Mouse (Mus musculus): ENCODE results near the gene Fgf4. TPM values are rescaled to one million over a fixed set of nuclear protein-coding genes. Genes with fewer than 3 reads are reported as not detected.
"Not testable (repeated sequence)": the region's sequence is repeated elsewhere in the genome, so short reads cannot be mapped to it uniquely, and the experiment has no call there.

The Fgf4 gene
- polyA plus RNA-seq, 1 experiment from 2014 or later = 0.34 TPM

DNA sequence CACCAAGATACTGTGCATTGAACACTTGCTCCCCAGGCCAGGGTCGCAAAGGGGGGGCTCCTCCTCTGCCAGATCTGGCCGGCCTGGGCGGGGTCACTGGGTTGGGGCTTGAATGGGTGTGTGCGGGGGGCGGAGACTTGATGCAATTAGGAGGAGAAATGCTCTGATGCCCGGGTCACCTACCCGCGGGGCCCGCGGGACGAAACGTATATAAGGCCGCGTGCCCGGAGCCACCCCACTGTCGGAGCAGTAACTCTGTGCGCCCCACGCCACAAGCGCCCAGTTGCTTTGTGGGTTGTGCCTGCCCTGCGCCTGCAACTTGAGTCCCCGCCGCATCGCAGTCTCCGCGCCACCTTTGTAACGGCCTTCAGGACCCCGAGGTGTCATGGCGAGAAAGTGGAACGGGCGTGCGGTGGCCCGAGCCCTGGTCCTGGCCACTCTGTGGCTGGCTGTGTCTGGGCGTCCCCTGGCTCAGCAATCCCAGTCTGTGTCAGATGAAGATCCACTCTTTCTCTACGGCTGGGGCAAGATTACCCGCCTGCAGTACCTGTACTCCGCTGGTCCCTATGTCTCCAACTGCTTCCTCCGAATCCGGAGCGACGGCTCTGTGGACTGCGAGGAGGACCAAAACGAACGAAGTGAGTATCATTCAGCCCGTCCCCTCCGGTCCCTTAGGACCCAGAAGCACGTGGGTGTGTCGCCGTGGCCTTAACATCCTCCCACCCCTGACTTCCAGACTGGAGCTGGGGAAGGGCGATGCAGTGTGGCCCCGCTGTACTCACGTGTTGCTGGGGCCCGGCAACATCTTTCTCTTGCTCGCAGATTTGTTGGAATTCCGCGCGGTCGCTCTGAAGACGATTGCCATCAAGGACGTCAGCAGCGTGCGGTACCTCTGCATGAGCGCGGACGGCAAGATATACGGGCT is 49.4 kb downstream of the Fgf4 start, which contains the start of gene Fgf15:
Fgf15 (plus strand) TSS at position 238 of the 925 bp plus-strand sequence.
- Histone ChIP-seq H3K4me2 (replicated peaks) (peak within 1 kb of the TSS; percentile 81), H3K9ac (peak within 1 kb of the TSS; percentile 59), H3K27me3 (replicated peaks) (peaks cover 32% of the 10 kb centered on the region), H3K4me1 (peaks cover 41% of the 10 kb centered on the region), H3K36me3 (no peaks in the 10 kb centered on the region), H3K4me3 (peak within 1 kb of the TSS; percentile 49), H3K9me3 (no peaks in the 10 kb centered on the region), H3K27ac (no peak within 1 kb of the TSS; the same call in 1 of the 2 replicates)
- peak; percentile 14 for ATAC-seq (ENCODE audit: low FRiP score, low read depth)
- WGBS = under 1% methylated on average over 65 of the region's 65 CpGs

DNA sequence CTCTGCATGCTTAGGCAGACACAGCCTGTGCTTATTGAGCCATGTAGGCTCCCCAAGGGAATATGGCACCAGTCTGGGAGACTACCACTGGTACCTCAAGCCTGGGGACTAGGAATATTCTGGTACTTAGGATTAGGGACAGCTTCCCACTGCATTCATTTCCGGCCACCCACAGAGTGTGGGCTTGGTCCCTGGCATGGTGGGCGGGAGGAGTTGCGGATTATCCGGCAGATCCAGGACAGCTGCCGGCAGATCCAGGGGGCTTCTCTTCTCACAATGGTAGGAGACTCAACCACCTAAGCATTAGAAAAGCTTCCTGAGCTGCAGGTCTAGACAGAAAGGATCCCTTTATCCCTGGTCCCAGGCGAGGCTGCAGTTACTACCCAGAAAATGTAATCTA is 51.3 kb downstream of the Fgf4 start:
- H3K4me1 ChIP-seq = peaks cover 41% of the 10 kb centered on the region
- 38% methylated on average over 6 of the region's 6 CpGs for WGBS
- no peak overlapping the region for H3K27ac ChIP-seq
- no peak for ATAC-seq (ENCODE audit: low FRiP score, low read depth)
- no peaks in the 10 kb centered on the region for H3K9me3 ChIP-seq
- no peaks in the 10 kb centered on the region for H3K36me3 ChIP-seq
- no peak overlapping the region for H3K9ac ChIP-seq
- H3K4me3 ChIP-seq = peak overlapping the region; percentile 49; the same call in 1 of the 2 replicates
- peak overlapping the region; percentile 81 for H3K4me2 ChIP-seq (replicated peaks)
- peaks cover 32% of the 10 kb centered on the region for H3K27me3 ChIP-seq (replicated peaks)

DNA sequence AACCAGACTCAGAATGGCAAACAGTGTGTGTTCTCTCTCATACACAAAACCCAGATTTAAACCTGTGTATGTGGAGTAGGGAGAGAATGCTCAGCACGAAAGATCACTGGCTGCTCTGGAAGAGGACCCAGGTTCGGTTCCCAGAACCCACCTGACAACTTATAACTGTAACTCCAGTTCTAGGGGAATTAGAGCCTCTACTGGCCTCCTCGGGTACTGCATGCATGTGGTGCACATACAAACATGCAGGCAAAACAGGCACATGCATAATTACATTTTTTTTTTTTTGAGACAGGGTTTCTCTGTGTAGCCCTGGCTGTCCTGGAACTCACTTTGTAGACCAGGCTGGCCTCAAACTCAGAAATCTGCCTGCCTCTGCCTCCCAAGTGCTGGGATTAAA is 58.3 kb downstream of the Fgf4 start:
- H3K4me1 ChIP-seq; ATAC-seq (ENCODE audit: low FRiP score, low read depth); H3K27me3 ChIP-seq (replicated peaks); H3K4me3 ChIP-seq; H3K36me3 ChIP-seq; H3K9ac ChIP-seq; H3K27ac ChIP-seq; H3K4me2 ChIP-seq (replicated peaks); H3K9me3 ChIP-seq: not testable (repeated sequence)
- 89% methylated on average over 3 of the region's 3 CpGs for WGBS

DNA sequence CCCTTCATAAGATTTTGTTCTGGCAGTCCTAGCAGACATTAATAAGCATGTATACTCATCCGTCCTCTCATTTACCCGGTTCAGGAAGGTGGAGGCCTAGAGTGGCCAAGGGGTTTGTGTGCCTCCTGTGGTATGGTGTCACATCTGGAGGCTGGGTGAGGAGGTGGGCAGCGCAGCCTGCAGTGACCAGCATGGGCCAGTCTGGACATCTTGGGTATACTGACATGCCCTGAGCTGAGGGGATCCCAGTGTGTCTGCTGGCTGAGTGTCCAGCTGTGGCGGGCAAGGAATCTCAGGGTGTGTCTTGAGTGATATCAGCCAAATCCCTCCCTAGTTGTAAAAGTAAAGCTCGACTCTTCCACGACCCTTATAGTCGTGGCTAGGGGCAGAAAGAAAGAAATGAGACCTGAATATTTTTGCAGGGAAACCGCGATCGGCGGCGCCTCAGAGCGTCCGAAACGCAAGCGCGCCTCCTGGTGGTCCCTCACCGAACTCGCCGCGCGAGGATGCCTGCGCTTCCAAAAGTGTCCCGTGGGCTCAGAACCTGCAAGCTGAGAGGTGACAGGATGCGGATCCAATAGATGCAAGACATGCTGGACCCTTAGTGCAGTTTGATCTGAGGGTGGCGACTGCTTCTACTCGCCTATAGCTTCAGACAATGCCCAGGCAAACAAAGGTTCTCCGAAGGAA is 59.7 kb downstream of the Fgf4 start:
- peaks cover 4% of the 10 kb centered on the region; the same call in 1 of the 2 replicates for H3K4me1 ChIP-seq
- H3K27me3 ChIP-seq (replicated peaks) = no peaks in the 10 kb centered on the region; the same call in 1 of the 2 replicates
- peak; percentile 33; the same call in 1 of the 2 replicates for ATAC-seq (ENCODE audit: low FRiP score, low read depth)
- H3K9ac ChIP-seq = no peak overlapping the region
- no peak overlapping the region for H3K27ac ChIP-seq
- no peaks in the 10 kb centered on the region for H3K9me3 ChIP-seq
- WGBS = 11% methylated on average over 28 of the region's 28 CpGs
- H3K36me3 ChIP-seq = no peaks in the 10 kb centered on the region
- no peak overlapping the region for H3K4me3 ChIP-seq
- H3K4me2 ChIP-seq (replicated peaks) = peak overlapping the region; percentile 48

DNA sequence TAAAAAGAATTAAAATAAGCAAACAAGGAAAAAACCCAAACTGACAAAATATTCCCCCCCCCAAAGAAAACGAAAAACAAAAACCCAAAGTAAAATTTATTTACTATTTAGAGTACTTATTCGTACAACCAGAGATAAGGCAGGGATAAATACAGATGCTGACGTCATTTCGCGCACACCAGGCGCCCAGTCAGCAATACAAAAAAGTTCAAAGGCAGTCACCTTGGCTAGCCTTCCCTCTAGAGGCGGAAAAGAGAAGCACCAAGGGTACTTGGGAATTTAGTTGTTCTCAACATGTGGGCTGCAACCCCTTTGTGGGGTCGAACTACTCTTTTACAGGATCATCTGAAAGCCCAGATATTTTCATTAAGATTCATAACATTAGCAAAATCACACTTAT is 60.6 kb downstream of the Fgf4 start:
- no peak for ATAC-seq (ENCODE audit: low FRiP score, low read depth)
- no peak overlapping the region for H3K4me3 ChIP-seq
- no peaks in the 10 kb centered on the region for H3K9me3 ChIP-seq
- no peaks in the 10 kb centered on the region for H3K36me3 ChIP-seq
- no peak overlapping the region for H3K27ac ChIP-seq
- 14% methylated on average over 8 of the region's 8 CpGs for WGBS
- H3K27me3 ChIP-seq (replicated peaks) = no peaks in the 10 kb centered on the region; the same call in 1 of the 2 replicates
- no peak overlapping the region for H3K9ac ChIP-seq
- H3K4me2 ChIP-seq (replicated peaks) = no peak overlapping the region
- H3K4me1 ChIP-seq = peaks cover 4% of the 10 kb centered on the region; the same call in 1 of the 2 replicates

DNA sequence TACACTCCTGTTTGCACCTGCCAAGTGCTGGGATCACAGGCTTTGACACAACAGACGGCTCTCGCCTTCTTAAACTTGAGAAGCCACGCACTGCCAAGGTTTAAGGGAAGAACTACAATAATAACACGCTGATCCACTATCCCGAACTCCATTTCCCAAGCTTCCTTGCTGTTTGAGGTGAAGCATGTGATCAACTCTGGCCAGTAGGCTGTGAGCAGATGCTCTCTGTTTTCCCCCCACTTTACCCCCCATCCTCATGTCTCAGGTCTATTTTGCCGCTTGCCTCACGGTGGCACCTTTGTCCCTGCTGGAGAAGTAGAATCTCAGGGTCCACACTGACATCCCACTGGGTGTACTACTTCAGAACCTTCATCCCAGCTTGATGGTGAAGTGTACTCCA is 61.5 kb downstream of the Fgf4 start:
- Histone ChIP-seq H3K9ac (no peak overlapping the region), H3K27me3 (replicated peaks) (no peaks in the 10 kb centered on the region; the same call in 1 of the 2 replicates), H3K4me2 (replicated peaks) (no peak overlapping the region), H3K27ac (no peak overlapping the region), H3K4me3 (no peak overlapping the region), H3K4me1 (peaks cover 4% of the 10 kb centered on the region; the same call in 1 of the 2 replicates), H3K36me3 (no peaks in the 10 kb centered on the region), H3K9me3 (no peaks in the 10 kb centered on the region)
- 38% methylated on average over 7 of the region's 7 CpGs for WGBS
- ATAC-seq (ENCODE audit: low FRiP score, low read depth) = no peak; the same call in 1 of the 2 replicates

DNA sequence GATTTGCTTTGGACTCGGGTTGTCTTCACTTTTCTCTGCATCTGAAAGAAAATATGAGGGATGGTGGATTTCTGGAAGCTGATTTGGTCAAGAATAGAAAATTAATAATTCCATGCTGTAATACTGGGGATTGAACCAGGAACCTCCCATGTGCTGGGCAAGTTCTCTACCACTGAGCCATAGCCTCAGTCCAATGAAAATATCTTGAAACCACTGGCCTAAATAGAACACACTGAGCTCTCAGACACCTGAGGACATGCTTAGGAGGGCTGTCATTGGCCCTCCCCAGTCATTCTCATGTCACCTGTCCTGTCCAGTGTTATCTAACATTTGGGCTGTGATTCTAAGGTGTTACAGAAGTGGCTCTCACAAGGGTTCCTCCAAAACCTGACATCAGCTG is 64.0 kb downstream of the Fgf4 start:
- ATAC-seq (ENCODE audit: low FRiP score, low read depth) = no peak
- H3K36me3 ChIP-seq = no peaks in the 10 kb centered on the region
- peaks cover 13% of the 10 kb centered on the region for H3K4me1 ChIP-seq
- 84% methylated on average over 1 of the region's 1 CpGs for WGBS
- no peak overlapping the region for H3K4me2 ChIP-seq (replicated peaks)
- H3K9ac ChIP-seq = no peak overlapping the region
- no peaks in the 10 kb centered on the region; the same call in 1 of the 2 replicates for H3K27me3 ChIP-seq (replicated peaks)
- H3K27ac ChIP-seq = no peak overlapping the region
- H3K9me3 ChIP-seq = no peaks in the 10 kb centered on the region
- no peak overlapping the region for H3K4me3 ChIP-seq

DNA sequence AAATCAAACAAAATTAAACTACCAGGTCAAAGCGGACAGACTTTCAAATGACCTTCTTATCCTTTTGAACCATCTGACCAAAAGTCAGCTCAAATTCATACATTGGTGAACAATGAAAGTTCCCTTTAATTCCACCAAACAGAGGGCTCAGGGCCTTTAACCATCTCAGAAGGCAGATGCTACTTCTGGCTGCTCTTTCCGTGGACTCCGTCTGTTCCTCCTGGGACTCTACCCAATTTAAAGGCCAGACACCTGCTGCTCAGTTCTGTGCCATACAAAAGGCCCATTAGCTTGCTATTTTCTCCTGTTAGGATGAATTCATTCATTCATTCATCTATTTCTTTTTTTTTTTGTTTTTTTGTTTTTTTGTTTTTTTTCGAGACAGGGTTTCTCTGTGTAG is 65.7 kb downstream of the Fgf4 start:
- Histone ChIP-seq H3K9ac (no peak overlapping the region), H3K4me1 (peaks cover 10% of the 10 kb centered on the region), H3K9me3 (no peaks in the 10 kb centered on the region), H3K36me3 (peaks cover 8% of the 10 kb centered on the region), H3K4me2 (replicated peaks) (no peak overlapping the region), H3K4me3 (no peak overlapping the region), H3K27me3 (replicated peaks) (no peaks in the 10 kb centered on the region; the same call in 1 of the 2 replicates), H3K27ac (no peak overlapping the region)
- no peak for ATAC-seq (ENCODE audit: low FRiP score, low read depth)
- 59% methylated on average over 4 of the region's 4 CpGs for WGBS

DNA sequence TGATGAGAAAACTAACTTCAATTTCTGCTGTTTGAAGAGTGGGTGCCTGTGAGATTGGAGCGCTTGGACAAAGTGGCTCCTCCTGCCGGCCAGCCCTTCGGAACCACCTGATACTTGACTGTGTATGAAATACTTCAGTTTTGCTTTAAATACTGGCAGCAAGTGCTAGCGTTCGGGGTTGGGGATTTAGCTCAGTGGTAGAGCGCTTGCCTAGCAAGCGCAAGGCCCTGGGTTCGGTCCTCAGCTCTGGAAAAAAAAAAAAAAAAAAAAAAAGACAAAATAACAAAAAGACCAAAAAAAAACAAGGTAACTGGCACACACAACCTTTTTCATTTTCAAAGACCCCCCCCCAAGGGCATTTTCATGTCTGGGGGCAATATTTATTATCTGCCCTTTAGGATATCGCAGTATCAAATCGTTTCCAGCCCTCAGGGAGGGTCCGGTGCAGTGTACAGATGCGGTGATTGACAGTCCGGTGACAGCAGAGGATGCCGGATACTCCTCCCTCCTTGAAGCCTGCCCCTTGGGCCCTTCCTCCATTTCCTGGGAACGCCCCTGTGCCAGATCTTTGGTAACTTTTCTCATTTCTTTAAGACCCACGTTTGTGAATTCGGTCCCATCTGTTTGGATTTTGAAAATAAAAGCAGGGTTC is 67.3 kb downstream of the Fgf4 start:
- Histone ChIP-seq H3K4me1 (peaks cover 10% of the 10 kb centered on the region), H3K9ac (peak overlapping the region; percentile 78; the same call in 1 of the 2 replicates), H3K9me3 (no peaks in the 10 kb centered on the region), H3K27ac (no peak overlapping the region), H3K4me3 (peak overlapping the region; percentile 79), H3K36me3 (peaks cover 21% of the 10 kb centered on the region), H3K4me2 (replicated peaks) (peak overlapping the region; percentile 95), H3K27me3 (replicated peaks) (no peaks in the 10 kb centered on the region; the same call in 1 of the 2 replicates)
- peak; percentile 90 for ATAC-seq (ENCODE audit: low FRiP score, low read depth)
- 9% methylated on average over 17 of the region's 17 CpGs for WGBS

Measured in neural tube, embryonic 12.5 days (tissue).